Mouse (Mus musculus): ENCODE measurements around the gene Olfr159.
A peak's percentile ranks its signal among the peaks of the same experiment; 100 is the strongest.
"Not testable (repeated sequence)": the region's sequence is repeated elsewhere in the genome, so short reads cannot be mapped to it uniquely, and the experiment has no call there.

The Olfr159 gene

GRCm38 (mm10) chr4:43770909-43771308, at the start of gene Olfr159:
Gene Olfr159 (minus strand): TSS chr4:43771009.
- no peak for DNase-seq (ENCODE audit: extremely low read depth, low read depth)

GRCm38 (mm10) chr4:43798936-43799335, 28.1 kb upstream of the Olfr159 start:
- no peak for DNase-seq (ENCODE audit: extremely low read depth, low read depth)

- DNase-seq (ENCODE audit: extremely low read depth, low read depth) = not testable (repeated sequence)
These were observed 25.0 kb upstream of the Olfr159 start for GRCm38 (mm10) chr4:43795844-43796243.

GRCm38 (mm10) chr4:43795296-43795695, 24.5 kb upstream of the Olfr159 start:
- DNase-seq (ENCODE audit: extremely low read depth, low read depth) = no peak

GRCm38 (mm10) chr4:43772304-43772703, 1.5 kb upstream of the Olfr159 start:
- DNase-seq (ENCODE audit: extremely low read depth, low read depth) = no peak

- DNase-seq (ENCODE audit: extremely low read depth, low read depth) = no peak
These were observed 817 bp upstream of the Olfr159 start for GRCm38 (mm10) chr4:43771626-43772025.

- DNase-seq (ENCODE audit: extremely low read depth, low read depth) = no peak
These were observed 1.4 kb downstream of the Olfr159 start for GRCm38 (mm10) chr4:43769374-43769773.

- no peak for DNase-seq (ENCODE audit: extremely low read depth, low read depth)
These were observed 2.5 kb downstream of the Olfr159 start for GRCm38 (mm10) chr4:43768341-43768740.

- DNase-seq (ENCODE audit: extremely low read depth, low read depth) = peak; percentile 43
These were observed 7.4 kb downstream of the Olfr159 start for GRCm38 (mm10) chr4:43763410-43763809.

GRCm38 (mm10) chr4:43761336-43761735, 9.5 kb downstream of the Olfr159 start:
- no peak for DNase-seq (ENCODE audit: extremely low read depth, low read depth)

GRCm38 (mm10) chr4:43760460-43760859, 10.3 kb downstream of the Olfr159 start:
- no peak for DNase-seq (ENCODE audit: extremely low read depth, low read depth)

GRCm38 (mm10) chr4:43759571-43760418, 11.0 kb downstream of the Olfr159 start:
- no peak for DNase-seq (ENCODE audit: extremely low read depth, low read depth)

GRCm38 (mm10) chr4:43757213-43757612, 13.6 kb downstream of the Olfr159 start:
- DNase-seq (ENCODE audit: extremely low read depth, low read depth) = no peak

- DNase-seq (ENCODE audit: extremely low read depth, low read depth) = no peak
These were observed 25.6 kb downstream of the Olfr159 start for GRCm38 (mm10) chr4:43745187-43745586.

- no peak for DNase-seq (ENCODE audit: extremely low read depth, low read depth)
These were observed 27.7 kb downstream of the Olfr159 start for GRCm38 (mm10) chr4:43743099-43743498.

GRCm38 (mm10) chr4:43742637-43743036, 28.2 kb downstream of the Olfr159 start:
- DNase-seq (ENCODE audit: extremely low read depth, low read depth) = no peak

GRCm38 (mm10) chr4:43741526-43741925, 29.3 kb downstream of the Olfr159 start:
- no peak for DNase-seq (ENCODE audit: extremely low read depth, low read depth)

- DNase-seq (ENCODE audit: extremely low read depth, low read depth) = no peak
These were observed 31.7 kb downstream of the Olfr159 start for GRCm38 (mm10) chr4:43738989-43739674.

- DNase-seq (ENCODE audit: extremely low read depth, low read depth) = no peak
These were observed 33.7 kb downstream of the Olfr159 start for GRCm38 (mm10) chr4:43737144-43737543.

- no peak for DNase-seq (ENCODE audit: extremely low read depth, low read depth)
These were observed 37.6 kb downstream of the Olfr159 start for GRCm38 (mm10) chr4:43733186-43733585.

- no peak for DNase-seq (ENCODE audit: extremely low read depth, low read depth)
These were observed 38.6 kb downstream of the Olfr159 start for GRCm38 (mm10) chr4:43732171-43732570.

GRCm38 (mm10) chr4:43730750-43731297, 40.0 kb downstream of the Olfr159 start:
- DNase-seq (ENCODE audit: extremely low read depth, low read depth) = no peak
